Mouse (Mus musculus) hindbrain, embryonic 12.5 days (tissue): ENCODE measurements at regions not wholly inside any gene's neighbourhood (a gene's known extent, or its start where the extent isn't known, plus 50 kb on each side); places are given as distances from the start of the nearest gene placed in this dataset.
"Not testable (repeated sequence)": the region's sequence is repeated elsewhere in the genome, so short reads cannot be mapped to it uniquely, and the experiment has no call there.

Experiments
- ATAC-seq: fragments of 200-750 bp; cut with Nextera tagmentation; 2 replicates; pipeline ENCODE4 v1.8.0; 2017; ENCODE audit warnings: moderate TSS enrichment; ENCODE audit not compliant: low FRiP score
- H3K27ac ChIP-seq: fragments of 300-500 bp; sonication (generic); 2 replicates; pipeline ENCODE4 v1.5.1; 2016; ENCODE audit warnings: mild to moderate bottlenecking
- H3K27me3 ChIP-seq: fragments of 300-500 bp; sonication (generic); 2 replicates; pipeline ENCODE4 v1.6.1; 2016; ENCODE audit warnings: mild to moderate bottlenecking
- H3K36me3 ChIP-seq: fragments of 300-500 bp; sonication (generic); 2 replicates; pipeline ENCODE4 v1.6.1; 2016; ENCODE audit warnings: mild to moderate bottlenecking
- H3K4me1 ChIP-seq: fragments of 300-500 bp; sonication (generic); 2 replicates; pipeline ENCODE4 v1.6.1; 2016
- H3K4me2 ChIP-seq: fragments of 300-500 bp; sonication (generic); replicated peaks from 2 replicates; pipeline ENCODE4 v1.6.1; 2016; ENCODE audit warnings: mild to moderate bottlenecking
- H3K4me3 ChIP-seq: fragments of 300-500 bp; sonication (generic); 2 replicates; pipeline ENCODE4 v1.5.1; 2016; ENCODE audit warnings: mild to moderate bottlenecking
- H3K9ac ChIP-seq: fragments of 300-500 bp; sonication (generic); 2 replicates; pipeline ENCODE4 v1.6.1; 2016; ENCODE audit warnings: mild to moderate bottlenecking, moderate library complexity
- H3K9me3 ChIP-seq: fragments of 300-500 bp; sonication (generic); replicated peaks from 2 replicates; pipeline ENCODE4 v1.6.1; 2016; ENCODE audit warnings: mild to moderate bottlenecking
- WGBS: fragments of 180-500 bp; shearing (Covaris S2); methylation state at CpG from one replicate; pipeline ENCODE4 v1.1.7; 2016; 5-methylcytosine and 5-hydroxymethylcytosine counted together

GRCm38 (mm10) chr2:17946047-17946446 lies 50.7 kb downstream of the H2al2a start:
- Histone ChIP-seq H3K27ac (no peak overlapping the region), H3K4me3 (no peak overlapping the region), H3K4me2 (no peak overlapping the region), H3K27me3 (no peaks in the 10 kb centered on the region), H3K4me1 (no peaks in the 10 kb centered on the region), H3K9me3 (no peaks in the 10 kb centered on the region), H3K36me3 (no peaks in the 10 kb centered on the region), H3K9ac (no peak overlapping the region)
- no peak for ATAC-seq
- WGBS = 75% methylated on average over 12 of the region's 12 CpGs

- Histone ChIP-seq H3K4me1 (no peaks in the 10 kb centered on the region), H3K36me3 (no peaks in the 10 kb centered on the region), H3K4me2 (no peak overlapping the region), H3K27ac (no peak overlapping the region), H3K4me3 (no peak overlapping the region), H3K27me3 (no peaks in the 10 kb centered on the region), H3K9ac (no peak overlapping the region), H3K9me3 (no peaks in the 10 kb centered on the region)
- ATAC-seq = no peak
- WGBS = 88% methylated on average over 7 of the region's 7 CpGs
Observed at GRCm38 (mm10) chr2:17945369-17945915, 51.3 kb downstream of the H2al2a start.

GRCm38 (mm10) chr2:17943506-17943905 lies 53.3 kb downstream of the H2al2a start:
- no peaks in the 10 kb centered on the region for H3K9me3 ChIP-seq
- no peak overlapping the region for H3K9ac ChIP-seq
- H3K4me3 ChIP-seq = no peak overlapping the region
- ATAC-seq = no peak
- H3K36me3 ChIP-seq = no peaks in the 10 kb centered on the region
- no peaks in the 10 kb centered on the region for H3K27me3 ChIP-seq
- H3K27ac ChIP-seq = no peak overlapping the region
- H3K4me1 ChIP-seq = no peaks in the 10 kb centered on the region
- no peak overlapping the region for H3K4me2 ChIP-seq
- 91% methylated on average over 11 of the region's 11 CpGs for whole genome bisulfite sequencing

GRCm38 (mm10) chr2:17942528-17943387 lies 54.0 kb downstream of the H2al2a start:
- Histone ChIP-seq H3K4me2 (no peak overlapping the region), H3K4me3 (no peak overlapping the region), H3K4me1 (no peaks in the 10 kb centered on the region), H3K9me3 (no peaks in the 10 kb centered on the region), H3K27me3 (no peaks in the 10 kb centered on the region), H3K36me3 (no peaks in the 10 kb centered on the region), H3K9ac (no peak overlapping the region), H3K27ac (no peak overlapping the region)
- ATAC-seq = no peak
- 76% methylated on average over 8 of the region's 8 CpGs for WGBS

- H3K4me1 ChIP-seq = no peaks in the 10 kb centered on the region
- no peak overlapping the region for H3K4me3 ChIP-seq
- no peak overlapping the region for H3K4me2 ChIP-seq
- no peaks in the 10 kb centered on the region for H3K27me3 ChIP-seq
- no peak overlapping the region for H3K9ac ChIP-seq
- ATAC-seq = no peak
- 94% methylated on average over 6 of the region's 6 CpGs for WGBS
- H3K36me3 ChIP-seq = no peaks in the 10 kb centered on the region
- no peaks in the 10 kb centered on the region for H3K9me3 ChIP-seq
- H3K27ac ChIP-seq = no peak overlapping the region
Observed at GRCm38 (mm10) chr2:17941921-17942320, 54.8 kb downstream of the H2al2a start.

- not testable (repeated sequence) for H3K9ac ChIP-seq, H3K27ac ChIP-seq, H3K4me1 ChIP-seq, H3K9me3 ChIP-seq, ATAC-seq, H3K4me3 ChIP-seq, H3K27me3 ChIP-seq, H3K4me2 ChIP-seq, H3K36me3 ChIP-seq
- 68% methylated on average over 14 of the region's 16 CpGs for WGBS
Observed at GRCm38 (mm10) chr2:17939857-17940848, 56.6 kb downstream of the H2al2a start.

GRCm38 (mm10) chr2:17939183-17939856 lies 57.4 kb downstream of the H2al2a start:
- Histone ChIP-seq H3K27ac (no peak overlapping the region), H3K9me3 (no peaks in the 10 kb centered on the region), H3K27me3 (no peaks in the 10 kb centered on the region), H3K4me1 (no peaks in the 10 kb centered on the region), H3K9ac (no peak overlapping the region), H3K4me3 (no peak overlapping the region), H3K4me2 (no peak overlapping the region), H3K36me3 (no peaks in the 10 kb centered on the region)
- ATAC-seq = no peak
- WGBS = 79% methylated on average over 4 of the region's 4 CpGs

GRCm38 (mm10) chr2:17936527-17937139 lies 60.1 kb downstream of the H2al2a start:
- peaks cover 15% of the 10 kb centered on the region for H3K4me1 ChIP-seq
- 81% methylated on average over 4 of the region's 4 CpGs for WGBS
- no peak for ATAC-seq

GRCm38 (mm10) chr2:17935916-17936315 lies 60.8 kb downstream of the H2al2a start:
- H3K27ac ChIP-seq = no peak overlapping the region
- H3K9me3 ChIP-seq = no peaks in the 10 kb centered on the region
- no peak overlapping the region for H3K4me3 ChIP-seq
- H3K9ac ChIP-seq = no peak overlapping the region
- no peak overlapping the region for H3K4me2 ChIP-seq
- no peak for ATAC-seq
- WGBS = 87% methylated on average over 12 of the region's 12 CpGs
- H3K27me3 ChIP-seq = no peaks in the 10 kb centered on the region
- peaks cover 15% of the 10 kb centered on the region for H3K4me1 ChIP-seq
- H3K36me3 ChIP-seq = no peaks in the 10 kb centered on the region

More at GRCm38 (mm10) chr2:17936527-17937139, 60.1 kb downstream of the H2al2a start:
- no peaks in the 10 kb centered on the region for H3K27me3 ChIP-seq
- no peak overlapping the region for H3K4me3 ChIP-seq
- H3K4me2 ChIP-seq = no peak overlapping the region
- no peak overlapping the region for H3K27ac ChIP-seq
- no peaks in the 10 kb centered on the region for H3K36me3 ChIP-seq
- H3K9me3 ChIP-seq = no peaks in the 10 kb centered on the region
- no peak overlapping the region for H3K9ac ChIP-seq

- no peak for ATAC-seq
- H3K4me2 ChIP-seq = no peak overlapping the region
- H3K4me1 ChIP-seq = peaks cover 15% of the 10 kb centered on the region
- WGBS = 92% methylated on average over 6 of the region's 6 CpGs
- no peaks in the 10 kb centered on the region for H3K9me3 ChIP-seq
- no peaks in the 10 kb centered on the region for H3K36me3 ChIP-seq
- no peaks in the 10 kb centered on the region for H3K27me3 ChIP-seq
- H3K4me3 ChIP-seq = no peak overlapping the region
- no peak overlapping the region for H3K27ac ChIP-seq
- H3K9ac ChIP-seq = no peak overlapping the region
Observed at GRCm38 (mm10) chr2:17935466-17935865, 61.3 kb downstream of the H2al2a start.

- Histone ChIP-seq H3K4me1 (peaks cover 15% of the 10 kb centered on the region), H3K36me3 (no peaks in the 10 kb centered on the region), H3K4me3 (no peak overlapping the region), H3K27me3 (no peaks in the 10 kb centered on the region), H3K9me3 (no peaks in the 10 kb centered on the region), H3K27ac (no peak overlapping the region), H3K9ac (no peak overlapping the region), H3K4me2 (no peak overlapping the region)
- no peak for ATAC-seq
- 94% methylated on average over 10 of the region's 10 CpGs for WGBS
Observed at GRCm38 (mm10) chr2:17934610-17935009, 62.1 kb downstream of the H2al2a start.
